Comparison of ENCODE assay signal across 8 mouse cellular contexts in the genomic region with DNA sequence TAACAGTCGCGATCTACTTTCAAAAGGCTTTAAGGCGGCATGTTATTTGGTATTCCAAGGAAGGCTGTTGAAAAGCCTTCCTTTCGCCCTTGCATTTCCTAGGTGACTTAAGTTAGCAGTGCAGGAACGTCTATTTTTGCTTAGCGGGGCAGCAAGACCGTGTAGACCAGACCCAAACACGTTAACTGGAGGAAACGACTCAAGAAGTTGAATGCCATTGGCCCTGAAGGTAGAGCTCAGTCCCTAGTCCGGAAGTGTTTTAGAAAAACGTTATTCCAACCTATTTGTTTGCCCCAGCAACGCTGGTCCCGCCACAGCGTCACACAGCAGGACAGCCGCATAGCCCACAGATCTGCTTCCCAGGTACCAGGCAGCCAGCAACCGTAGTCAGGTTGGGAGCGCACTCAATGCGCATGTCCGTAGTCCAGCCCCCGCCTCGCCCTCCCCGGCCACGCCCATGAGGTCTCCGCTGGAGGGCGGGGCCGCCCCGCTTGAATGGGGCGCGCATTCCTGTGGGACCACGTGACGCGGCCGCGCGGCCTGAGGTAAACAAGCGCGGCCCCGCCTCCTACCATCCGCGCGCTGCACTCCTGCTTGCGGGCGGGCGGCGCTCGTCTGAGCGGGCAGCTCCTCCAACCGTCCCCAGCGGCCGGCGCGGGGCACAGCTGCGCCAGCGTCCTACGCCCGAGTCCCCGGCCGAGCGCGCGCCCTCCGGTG. TPM values are rescaled to one million over a fixed set of nuclear protein-coding genes. Genes with fewer than 3 reads are reported as not detected.
DNase-seq lines count a peak whose midpoint lies in the region; ATAC-seq and TF ChIP-seq lines count a peak whose summit lies in the region.

A gene (plus strand): TSS at position 595 of the 717 bp plus-strand sequence.

- no peaks in the 10 kb centered on the region for H3K79me2 ChIP-seq in CH12.LX (replicated peaks; ENCODE audit: control insufficient read depth, extremely low read depth, insufficient read depth, poor library complexity, severe bottlenecking)

- peak; percentile 60; the same call in 1 of the 2 replicates for TF ChIP-seq POLR2A in CH12.LX (IDR thresholded peaks at IDR 0.05; ENCODE audit: low read depth, low read length)

- no peak within 1 kb of the TSS for H3K27ac ChIP-seq in CH12.LX (ENCODE audit: insufficient read depth, low read depth)
- H3K27ac ChIP-seq in forebrain, embryonic 12.5 days: peak within 1 kb of the TSS; percentile 76
- H3K27ac ChIP-seq in heart, embryonic 16.5 days (ENCODE audit: low read length): peak within 1 kb of the TSS; percentile 98
- peak within 1 kb of the TSS; percentile 86 for H3K27ac ChIP-seq in liver, embryonic 13.5 days
- peak within 1 kb of the TSS; percentile 80 for H3K27ac ChIP-seq in stomach, embryonic 14.5 days (ENCODE audit: low read length)

- under 1% methylated on average over 55 of the region's 62 CpGs for whole genome bisulfite sequencing in forebrain, embryonic 12.5 days
- under 1% methylated on average over 62 of the region's 62 CpGs for WGBS in heart, embryonic 16.5 days
- WGBS in liver, embryonic 13.5 days (ENCODE audit: insufficient replicate concordance): under 1% methylated on average over 55 of the region's 62 CpGs
- WGBS in stomach, embryonic 14.5 days: under 1% methylated on average over 53 of the region's 62 CpGs

- dilution Hi-C loops in CH12.LX (cut with MboI; ENCODE audit: extremely low pct_ligation_motif_present, extremely low pct_unique_long_range_greater_than_20kb, low sequenced_read_pairs): no loop called here

- no peak within 1 kb of the TSS; the same call in 1 of the 2 replicates for H3K9ac ChIP-seq in CH12.LX (ENCODE audit: insufficient read depth, low read depth)
- H3K9ac ChIP-seq in forebrain, embryonic 12.5 days: peak within 1 kb of the TSS; percentile 78
- H3K9ac ChIP-seq in heart, embryonic 16.5 days (ENCODE audit: low read length): peak within 1 kb of the TSS; percentile 99
- peak within 1 kb of the TSS; percentile 82 for H3K9ac ChIP-seq in liver, embryonic 13.5 days
- H3K9ac ChIP-seq in stomach, embryonic 14.5 days (replicated peaks; ENCODE audit: low read depth, low read length): peak within 1 kb of the TSS; percentile 61

- peak within 1 kb of the TSS; percentile 46 to 66 (median 66) for H3K4me3 ChIP-seq in CH12.LX (replicated peaks in 1 of 3; ENCODE audit: low read depth in 2 of 3, low read length in 2 of 3, poor library complexity in 1 of 3)
- peak within 1 kb of the TSS; percentile 77 for H3K4me3 ChIP-seq in forebrain, embryonic 12.5 days (replicated peaks)
- peak within 1 kb of the TSS; percentile 93 for H3K4me3 ChIP-seq in heart, embryonic 16.5 days (ENCODE audit: low read length)
- H3K4me3 ChIP-seq in liver, embryonic 13.5 days (replicated peaks): peak within 1 kb of the TSS; percentile 76
- peak within 1 kb of the TSS; percentile 71 for H3K4me3 ChIP-seq in stomach, embryonic 14.5 days (ENCODE audit: low read depth, low read length)

- DNase-seq in CH12.LX (ENCODE audit: extremely low read depth): peak; percentile 92
- peak; percentile 98 for DNase-seq in kidney, postnatal 25 days
- peak; percentile 93 for DNase-seq in liver, embryonic 13.5 days
- DNase-seq in natural killer cell, adult 2 months (ENCODE audit: low spot score in 2 of 2): peak; percentile 93 to 96

- no peaks in the 10 kb centered on the region for H3K36me3 ChIP-seq in CH12.LX (replicated peaks in 1 of 2; ENCODE audit: control insufficient read depth in 1 of 2, insufficient read depth in 1 of 2, low read length in 1 of 2)
- H3K36me3 ChIP-seq in forebrain, embryonic 12.5 days (replicated peaks): no peaks in the 10 kb centered on the region
- H3K36me3 ChIP-seq in heart, embryonic 16.5 days (ENCODE audit: control insufficient read depth, insufficient read depth): no peaks in the 10 kb centered on the region
- no peaks in the 10 kb centered on the region for H3K36me3 ChIP-seq in liver, embryonic 13.5 days
- H3K36me3 ChIP-seq in stomach, embryonic 14.5 days (ENCODE audit: control insufficient read depth, insufficient read depth, low read length): no peaks in the 10 kb centered on the region

- H3K27me3 ChIP-seq in CH12.LX (replicated peaks): peaks cover 2% of the 10 kb centered on the region
- H3K27me3 ChIP-seq in forebrain, embryonic 12.5 days: peaks cover 24% of the 10 kb centered on the region
- H3K27me3 ChIP-seq in heart, embryonic 16.5 days (ENCODE audit: control insufficient read depth, insufficient read depth, low read length): no peaks in the 10 kb centered on the region
- peaks cover 24% of the 10 kb centered on the region for H3K27me3 ChIP-seq in liver, embryonic 13.5 days
- H3K27me3 ChIP-seq in stomach, embryonic 14.5 days (ENCODE audit: control insufficient read depth, insufficient read depth, low read length): no peaks in the 10 kb centered on the region

- peak within 1 kb of the TSS; percentile 69 for H3K4me2 ChIP-seq in CH12.LX (ENCODE audit: insufficient read depth, low read depth, poor library complexity, severe bottlenecking)
- H3K4me2 ChIP-seq in forebrain, embryonic 12.5 days: peak within 1 kb of the TSS; percentile 80
- peak within 1 kb of the TSS; percentile 90 for H3K4me2 ChIP-seq in heart, embryonic 16.5 days (ENCODE audit: low read depth, low read length)
- peak within 1 kb of the TSS; percentile 97 for H3K4me2 ChIP-seq in liver, embryonic 13.5 days
- peak within 1 kb of the TSS; percentile 76 for H3K4me2 ChIP-seq in stomach, embryonic 14.5 days (replicated peaks; ENCODE audit: low read depth, low read length)

- TF ChIP-seq EP300 in CH12.LX (IDR thresholded peaks at IDR 0.05; ENCODE audit: low read length): no peak

- 0 out of 4 replicates have a peak, but pooled peaks of 1 of the 2 experiments have one; percentile 21 for TF ChIP-seq CTCF in CH12.LX (conservative IDR thresholded peaks at IDR 0.05 in 1 of 2, IDR thresholded peaks at IDR 0.05 in 1 of 2; ENCODE audit: low read depth in 2 of 2, low read length in 2 of 2)

- peak; percentile 89 for ATAC-seq in cerebellum, adult (ENCODE audit: insufficient number of reproducible peaks, low FRiP score, low TSS enrichment)
- ATAC-seq in forebrain, embryonic 12.5 days (ENCODE audit: low FRiP score): peak; percentile 98
- ATAC-seq in heart, embryonic 16.5 days (replicated peaks; ENCODE audit: extremely low read depth, insufficient read depth, low FRiP score): peak; percentile 95
- peak; percentile 95 for ATAC-seq in liver, embryonic 13.5 days (ENCODE audit: low read depth)
- ATAC-seq in stomach, embryonic 14.5 days (ENCODE audit: insufficient number of reproducible peaks, insufficient read depth, low FRiP score, low read depth): peak; percentile 98

- TF ChIP-seq RAD21 in CH12.LX (IDR thresholded peaks at IDR 0.05; ENCODE audit: low read depth, low read length): no peak

- H3K4me1 ChIP-seq in CH12.LX (ENCODE audit: control insufficient read depth in 1 of 2, insufficient read depth in 2 of 2): peaks cover 0 to 11% of the 10 kb centered on the region in 2 experiments; a peak in 2 of 4 replicates
- peaks cover 16% of the 10 kb centered on the region for H3K4me1 ChIP-seq in forebrain, embryonic 12.5 days
- peaks cover 11% of the 10 kb centered on the region for H3K4me1 ChIP-seq in heart, embryonic 16.5 days (ENCODE audit: control insufficient read depth, insufficient read depth, low read length)
- H3K4me1 ChIP-seq in liver, embryonic 13.5 days (replicated peaks): peaks cover 28% of the 10 kb centered on the region
- H3K4me1 ChIP-seq in stomach, embryonic 14.5 days (ENCODE audit: control insufficient read depth, insufficient read depth, low read length): no peaks in the 10 kb centered on the region; the same call in 1 of the 2 replicates

- no peaks in the 10 kb centered on the region for H3K9me3 ChIP-seq in CH12.LX (replicated peaks; ENCODE audit: low read length)
- H3K9me3 ChIP-seq in forebrain, embryonic 12.5 days: no peaks in the 10 kb centered on the region
- H3K9me3 ChIP-seq in heart, embryonic 16.5 days (replicated peaks; ENCODE audit: control insufficient read depth, low read length): no peaks in the 10 kb centered on the region
- H3K9me3 ChIP-seq in liver, embryonic 13.5 days (replicated peaks): no peaks in the 10 kb centered on the region
- no peaks in the 10 kb centered on the region for H3K9me3 ChIP-seq in stomach, embryonic 14.5 days (ENCODE audit: control insufficient read depth, low read depth, low read length)

- in situ Hi-C loops in CH12.LX (cut with MboI; ENCODE audit: low pct_ligation_motif_present, low pct_unique_long_range_greater_than_20kb, low sequenced_read_pairs): no loop called here

TF ChIP-seq in CH12.LX, 34 proteins besides CTCF, POLR2A, EP300 and RAD21 (continues in another document):
- TF ChIP-seq ZMIZ1 (IDR thresholded peaks at IDR 0.05; ENCODE audit: low read depth, low read length) (no peak), MXI1 (IDR thresholded peaks at IDR 0.05; ENCODE audit: low read depth, low read length) (no peak; the same call in 1 of the 2 replicates), CHD2 (IDR thresholded peaks at IDR 0.05; ENCODE audit: low read length) (no peak), TBP (conservative IDR thresholded peaks at IDR 0.05; ENCODE audit: low read depth, low read length) (no peak), JUN (IDR thresholded peaks at IDR 0.05; ENCODE audit: insufficient read depth, low read depth, low read length) (no peak), MYC (IDR thresholded peaks at IDR 0.05; ENCODE audit: low read depth, low read length) (no peak), NRF1 (IDR thresholded peaks at IDR 0.05; ENCODE audit: low read depth, low read length) (peak; percentile 87), POLR2AphosphoS2 (IDR thresholded peaks at IDR 0.05; ENCODE audit: low read depth, low read length) (no peak), MAFK (IDR thresholded peaks at IDR 0.05; ENCODE audit: insufficient replicate concordance, low read length) (no peak), ETS1 (conservative IDR thresholded peaks at IDR 0.05; ENCODE audit: low read depth, low read length) (no peak), SIN3A (IDR thresholded peaks at IDR 0.05; ENCODE audit: low read length) (peak; percentile 72; the same call in 1 of the 2 replicates), ELF1 (IDR thresholded peaks at IDR 0.05; ENCODE audit: low read depth, low read length) (peak; percentile 71), USF2 (conservative IDR thresholded peaks at IDR 0.05; ENCODE audit: low read depth, low read length) (peak; percentile 82), UBTF (IDR thresholded peaks at IDR 0.05; ENCODE audit: low read depth, low read length) (no peak), ZC3H11A (IDR thresholded peaks at IDR 0.05; ENCODE audit: low read depth, low read length) (no peak)

RNA-seq across cellular contexts. Expression of the gene that starts here (rescaled TPM):
- 0.13 and 0.29 TPM in 2 replicates for total RNA-seq in CH12.LX (2012; rRNA removed)
- 1.3 and 1.4 TPM in 2 replicates for total RNA-seq in CH12.LX (2014; rRNA removed)
- polyA plus RNA-seq in CH12.LX (2012; ENCODE audit: insufficient read length, low read depth): 1.5 and 1.6 TPM in 2 replicates
- 1.2 and 1.3 TPM in 2 replicates for polyA plus RNA-seq in forebrain, embryonic 12.5 days (2016; fragmentation: Nextera tagmentation; extraction: Ambion mirVana)
- 6.9 and 7.6 TPM in 2 replicates for polyA plus RNA-seq in heart, embryonic 16.5 days (2015; fragmentation: Nextera tagmentation; extraction: Ambion mirVana)
- polyA plus RNA-seq in liver, embryonic 13.5 days (2015; fragmentation: Nextera tagmentation; extraction: Ambion mirVana): 0.48 and 0.65 TPM in 2 replicates
- polyA plus RNA-seq in stomach, embryonic 14.5 days (2014; fragmentation: Nextera tagmentation; extraction: Ambion mirVana): 2.4 and 2.9 TPM in 2 replicates

Comparison
In these comparisons a context has a peak if more than half of its experiments do, and no peak if none do; other contexts are left out.
1. Peak in DNase-seq, ATAC-seq, H3K4me3 ChIP-seq, H3K27ac ChIP-seq, H3K9ac ChIP-seq and H3K4me2 ChIP-seq in liver, embryonic 13.5 days; RNA of the gene not detected or under 1 TPM.